Mouse (Mus musculus) CD8-positive naive resting alpha-beta T cell, adult 57 days (primary cell): Measurements from ENCODE around the gene Scyl3. TPM values are rescaled to one million over a fixed set of nuclear protein-coding genes. Genes with fewer than 3 reads are reported as not detected.

ENCODE experiments used
- total RNA-seq: library from RNA; stranded (reverse); gene quantifications from one replicate; pipeline ENCODE4 v1.2.4, GENCODE M21; 2023

Gene Scyl3
- 39.6 TPM for total RNA-seq

DNA sequence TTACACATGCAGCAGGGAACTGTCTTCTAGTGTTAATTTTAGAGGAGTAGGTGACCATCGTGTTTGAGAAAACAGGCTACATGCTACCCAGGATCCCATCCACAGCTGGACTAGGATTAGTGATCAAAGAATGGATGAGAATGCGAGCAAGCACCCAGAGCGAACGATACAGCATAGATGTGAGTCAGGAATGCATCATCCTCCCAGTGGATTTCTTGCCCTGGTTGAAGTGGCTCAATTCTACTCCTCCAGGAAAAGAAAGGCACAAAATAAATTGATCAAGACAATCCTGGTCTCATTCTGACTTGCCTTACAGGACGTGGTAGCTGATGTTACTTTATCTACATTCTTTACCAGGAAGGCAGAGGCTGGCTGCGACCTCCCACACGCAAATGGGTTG, at the start of gene Scyl3:
Scyl3 (plus strand) TSS at position 255 of the 400 bp plus-strand sequence.

DNA sequence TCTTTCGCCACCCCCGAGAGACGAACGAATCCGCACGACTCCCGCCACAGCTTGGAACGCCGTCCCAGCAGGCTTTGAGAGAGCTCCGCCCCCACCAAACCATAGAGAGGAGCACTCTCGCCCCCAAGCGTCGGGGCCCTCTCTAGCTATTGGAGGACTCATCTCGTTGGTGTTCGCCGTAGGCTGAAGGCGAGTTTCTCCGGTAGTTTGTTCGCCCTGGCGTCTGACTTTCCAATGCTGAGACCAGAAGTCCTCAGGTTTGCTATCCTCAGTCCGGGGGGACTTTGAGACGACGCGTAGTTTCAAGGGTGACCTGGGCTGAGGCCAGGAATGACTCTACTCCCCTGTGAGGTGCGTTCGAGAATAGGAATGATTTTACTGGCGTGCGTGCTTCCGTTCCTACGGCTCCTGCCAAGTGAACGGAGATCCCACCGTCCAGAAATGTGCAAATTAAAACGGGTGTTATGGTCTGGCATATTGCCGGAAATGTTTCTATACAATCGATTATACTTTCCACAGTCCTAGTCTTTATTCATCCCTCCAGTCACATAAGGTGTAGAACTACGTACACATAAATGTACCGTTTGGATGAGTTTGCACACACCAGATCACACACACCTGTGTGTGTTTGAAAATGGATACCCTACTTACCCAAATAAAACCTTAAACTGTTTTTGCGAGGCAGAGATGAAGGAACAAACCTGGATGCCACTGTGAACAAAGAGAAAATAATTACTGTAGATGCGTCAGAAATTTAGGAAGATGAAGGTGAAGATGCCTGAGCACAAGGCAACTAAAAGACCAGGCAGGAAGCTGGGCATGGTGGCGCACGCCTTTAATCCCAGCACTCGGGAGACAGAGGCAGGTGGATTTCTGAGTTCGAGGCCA, 66.1 kb downstream of the Scyl3 start, which contains the start of the genes BC055324 and Mettl18:
BC055324 (minus strand) TSS at position 76 of the 888 bp plus-strand sequence.
Mettl18 (plus strand) TSS at position 169 of the 888 bp plus-strand sequence.

Other genes starting within 250 kb of the Scyl3 start
- gene Mettl11b, start 203.9 kb upstream of the Scyl3 start, total RNA-seq, result not detected
- 3.3 TPM for gene Kifap3, start 149.5 kb upstream of the Scyl3 start, total RNA-seq
- gene BC055324, start 65.7 kb downstream of the Scyl3 start, total RNA-seq, result 2.7 TPM
- gene Mettl18, start 65.8 kb downstream of the Scyl3 start, total RNA-seq, result 5.9 TPM
- not detected for gene Sele, start 119.1 kb downstream of the Scyl3 start, total RNA-seq
- gene Sell, start 132.9 kb downstream of the Scyl3 start, total RNA-seq, result 700 TPM
- 1.7 TPM for gene Selp, start 186.2 kb downstream of the Scyl3 start, total RNA-seq
- 0.46 TPM for gene F5, start 222.7 kb downstream of the Scyl3 start, total RNA-seq